Mouse (Mus musculus): ENCODE measurements at regions not wholly inside any gene's neighbourhood (a gene's known extent, or its start where the extent isn't known, plus 50 kb on each side); places are given as distances from the start of the nearest gene placed in this dataset.
"Not testable (repeated sequence)": the region's sequence is repeated elsewhere in the genome, so short reads cannot be mapped to it uniquely, and the experiment has no call there.

DNA sequence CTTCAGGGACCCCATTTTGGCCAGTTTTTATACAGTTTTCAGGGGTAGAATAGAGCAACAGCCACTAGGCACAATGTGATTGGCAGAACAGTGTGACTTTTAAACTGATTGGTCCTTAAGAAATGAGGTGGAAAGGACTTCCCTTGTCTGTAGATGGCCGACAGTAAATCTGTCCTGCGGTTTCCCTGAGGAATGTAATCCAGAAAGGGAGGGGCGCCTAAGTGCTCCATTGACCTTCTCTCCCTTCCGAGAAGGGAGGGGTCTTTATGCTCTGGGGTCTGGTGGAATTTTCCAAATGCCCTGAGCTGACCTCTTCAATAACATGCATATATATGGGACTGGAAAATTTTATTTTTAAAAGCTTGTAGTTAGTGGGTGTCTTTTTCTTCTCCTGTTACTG lies 115.7 kb upstream of the Rhobtb1 start:
- in situ Hi-C loops (cut with MboI; ENCODE audit: low sequenced_read_pairs): not testable (repeated sequence)

DNA sequence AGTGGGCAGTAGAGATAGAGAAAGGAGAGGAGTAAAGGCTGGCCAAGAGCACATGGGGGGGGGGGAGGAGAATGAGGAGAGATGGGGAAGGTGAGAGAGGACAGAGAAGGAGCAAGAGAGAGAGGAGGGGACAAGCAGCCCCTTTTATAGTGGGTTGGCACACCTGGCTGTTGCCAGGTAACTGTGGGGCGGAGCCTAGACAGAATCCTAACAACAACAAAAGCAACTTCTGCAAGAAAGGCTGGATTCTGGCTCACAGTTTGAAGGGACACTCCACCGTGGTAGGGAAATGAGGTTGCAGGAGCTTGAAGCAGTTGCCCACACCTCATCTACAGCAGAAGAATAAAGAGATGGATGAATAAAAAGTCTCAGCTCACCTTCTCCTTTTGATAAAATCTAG lies 115.1 kb upstream of the Rhobtb1 start:
- in situ Hi-C loops (cut with MboI; ENCODE audit: low sequenced_read_pairs): no loop called here

DNA sequence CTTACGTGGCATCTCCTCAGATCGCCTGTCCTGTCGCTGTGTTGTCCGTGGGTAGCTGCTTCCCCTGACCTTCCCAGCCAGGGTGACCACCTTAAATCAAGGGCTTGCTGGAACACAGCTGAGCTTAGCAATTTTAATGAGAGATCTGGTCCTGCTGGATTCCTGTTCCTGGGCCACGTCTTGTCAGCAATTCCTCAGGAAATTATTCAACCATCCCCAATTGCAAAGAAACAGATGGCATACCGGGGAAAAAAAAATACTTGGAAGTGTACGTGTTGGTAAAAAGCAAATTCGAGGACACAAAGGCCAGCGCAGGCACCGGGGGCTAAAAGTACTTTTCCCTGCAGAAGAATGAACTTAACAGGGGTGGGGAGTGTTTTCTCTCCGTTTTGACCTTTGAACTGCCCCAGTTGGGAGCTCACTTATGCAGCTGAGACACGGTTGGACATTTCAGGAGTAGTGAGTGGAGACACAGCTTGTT lies 107.0 kb upstream of the Rhobtb1 start:
- in situ Hi-C loops (cut with MboI; ENCODE audit: low sequenced_read_pairs): no loop called here

DNA sequence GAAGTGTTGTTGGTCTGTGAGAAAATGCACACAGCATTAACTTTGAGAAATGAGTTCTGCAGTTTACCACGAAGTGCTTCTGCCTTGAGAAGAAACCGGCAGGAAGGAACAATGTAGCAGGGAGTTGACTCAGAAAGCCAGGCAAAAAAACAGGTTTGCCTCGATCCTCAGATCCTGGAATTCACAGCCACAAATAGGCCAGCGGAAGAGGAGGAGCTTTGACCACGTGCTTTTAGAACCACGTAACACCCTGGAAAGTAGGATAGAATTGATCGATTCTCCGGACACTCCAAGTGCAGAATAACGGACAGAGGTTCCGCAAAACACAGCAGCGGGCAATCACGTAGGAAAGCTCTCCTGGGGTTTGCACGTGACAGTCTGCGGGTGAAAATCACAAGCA lies 106.0 kb upstream of the Rhobtb1 start:
- in situ Hi-C loops (cut with MboI; ENCODE audit: low sequenced_read_pairs): no loop called here

DNA sequence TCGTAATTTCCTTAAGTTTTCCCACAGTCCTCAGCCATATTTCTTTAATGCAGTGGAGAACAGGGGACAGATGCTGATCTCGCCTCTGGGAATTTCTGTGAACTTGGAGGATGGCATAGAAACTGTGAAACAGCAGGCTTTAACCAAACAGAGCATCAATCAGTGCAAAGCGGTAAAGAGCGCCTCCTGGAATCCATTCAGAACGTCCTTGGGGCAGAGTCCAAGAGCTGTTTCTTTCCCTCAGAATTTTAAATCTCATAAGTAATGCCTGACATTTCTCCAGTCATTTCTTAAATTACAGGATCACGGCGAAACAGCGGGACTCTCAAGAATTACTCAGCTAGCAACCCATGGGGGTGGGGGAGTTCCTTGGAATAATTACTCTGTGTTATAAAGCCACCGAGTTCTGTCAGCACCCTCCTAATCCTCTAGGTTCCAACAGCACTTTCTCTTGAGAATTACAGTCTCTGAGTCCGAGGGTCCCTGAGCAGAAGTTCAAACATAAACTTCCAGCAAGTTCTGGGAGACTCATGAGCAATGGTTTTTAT lies 105.2 kb upstream of the Rhobtb1 start:
- in situ Hi-C loops (cut with MboI; ENCODE audit: low sequenced_read_pairs): no loop called here

DNA sequence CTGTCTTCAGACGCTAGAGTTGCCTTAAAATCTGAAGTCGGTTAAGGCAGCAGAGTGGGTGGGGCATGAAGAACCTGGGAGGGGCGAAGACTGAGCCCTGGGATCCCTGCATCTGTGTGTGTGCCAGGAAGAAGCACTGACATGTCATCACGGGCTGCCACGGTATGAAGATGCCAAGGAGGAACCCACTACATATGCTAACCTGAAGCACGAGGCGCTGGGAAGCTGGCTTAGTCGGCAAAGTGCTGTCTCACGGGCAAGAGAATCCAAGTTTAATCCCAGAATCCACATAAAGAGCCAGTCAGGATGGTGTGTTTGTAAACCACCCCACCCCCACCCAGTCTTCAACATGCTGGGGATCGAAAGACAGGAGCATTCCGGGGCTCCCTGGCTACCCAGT lies 73.2 kb upstream of the Rhobtb1 start:
- in situ Hi-C loops (cut with MboI; ENCODE audit: low sequenced_read_pairs): no loop called here

DNA sequence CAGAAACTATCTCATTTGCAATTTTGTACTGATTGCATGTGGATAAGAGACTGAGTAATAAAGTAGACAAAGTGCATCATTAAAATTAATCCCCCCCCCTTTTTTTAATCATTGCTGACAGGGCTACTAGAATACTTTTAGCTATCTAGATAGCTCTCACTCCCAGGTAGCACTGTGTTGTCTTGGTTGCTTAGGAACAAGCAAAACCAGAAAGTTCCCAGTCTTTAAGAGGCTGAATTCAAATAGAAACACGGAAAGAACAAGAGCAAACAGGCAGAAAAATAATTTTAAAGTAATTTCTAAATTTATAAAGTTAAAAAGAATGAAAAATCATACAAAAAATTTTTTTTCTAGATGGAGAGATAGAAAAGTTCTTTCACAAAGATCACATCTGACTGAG lies 65.0 kb upstream of the Rhobtb1 start:
- in situ Hi-C loops (cut with MboI; ENCODE audit: low sequenced_read_pairs): no loop called here

DNA sequence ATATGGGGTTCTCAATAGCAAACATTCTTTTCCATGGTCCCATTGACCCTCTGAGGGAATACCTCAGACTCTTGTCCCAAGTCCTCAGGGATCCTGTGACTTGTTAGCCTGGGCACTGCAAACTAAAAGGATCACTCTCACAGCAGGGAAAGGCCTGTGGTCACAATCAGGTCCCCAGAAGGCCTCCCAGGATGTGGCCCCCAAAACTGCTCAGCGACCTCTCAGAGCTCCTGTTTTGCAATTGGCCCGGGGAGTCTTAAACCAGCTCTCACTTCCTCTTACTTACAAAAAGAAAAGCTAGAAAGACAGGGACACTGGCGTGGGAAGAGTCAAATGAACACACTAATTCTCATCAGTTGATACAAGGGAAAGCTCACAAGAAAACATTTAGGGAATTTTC lies 59.4 kb upstream of the Rhobtb1 start:
- in situ Hi-C loops (cut with MboI; ENCODE audit: low sequenced_read_pairs): no loop called here

DNA sequence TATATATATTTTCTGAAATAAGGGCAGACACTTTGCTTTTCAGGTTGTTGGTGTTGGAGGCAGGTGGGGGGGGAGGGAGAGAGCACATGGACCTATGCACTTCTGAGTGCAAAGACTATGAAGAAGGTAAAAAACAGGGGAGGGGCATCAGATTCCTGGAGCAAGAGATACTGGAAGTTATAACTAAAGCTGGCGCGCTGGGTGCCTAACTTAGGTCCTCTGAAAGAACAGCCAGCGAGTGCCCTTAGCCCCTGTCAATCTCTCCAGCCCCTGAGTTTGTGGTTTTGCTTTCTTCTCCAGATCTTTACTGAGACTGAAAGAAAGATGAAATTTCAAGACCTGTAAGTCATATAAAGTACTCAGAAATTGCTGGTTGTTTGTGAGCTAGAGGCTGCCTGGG lies 51.2 kb upstream of the Rhobtb1 start:
- in situ Hi-C loops (cut with MboI; ENCODE audit: low sequenced_read_pairs): no loop called here

DNA sequence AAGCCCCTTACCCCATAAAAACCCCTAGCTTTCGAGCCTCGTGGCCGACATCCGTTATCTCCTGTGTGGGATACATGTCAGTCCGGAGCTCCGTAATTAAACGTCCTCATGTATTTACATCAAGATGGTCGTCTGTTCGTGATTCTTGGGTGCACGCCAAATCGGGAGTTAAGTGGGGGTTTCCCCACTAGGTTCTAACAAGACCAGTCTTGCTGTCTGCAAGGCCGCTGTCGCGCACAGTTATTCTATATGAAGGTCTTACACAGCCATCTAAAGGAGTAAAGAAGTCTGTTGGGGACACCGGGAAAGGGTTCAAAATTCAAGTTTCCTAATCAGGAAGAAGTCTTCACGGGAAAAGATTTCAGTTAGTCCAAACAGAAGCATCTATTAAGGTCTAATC lies 50.5 kb upstream of the Rhobtb1 start:
- in situ Hi-C loops (cut with MboI; ENCODE audit: low sequenced_read_pairs): not testable (repeated sequence)

Data from CH12F3 (cell line).